Mouse (Mus musculus): ENCODE results near the gene Cnot10.

Cnot10 gene

GRCm38 (mm10) chr9:114584183-114585016 is 55.6 kb downstream of the Cnot10 start:
- no peak for ATAC-seq (ENCODE audit: insufficient number of reproducible peaks, low FRiP score, low TSS enrichment)

DNA sequence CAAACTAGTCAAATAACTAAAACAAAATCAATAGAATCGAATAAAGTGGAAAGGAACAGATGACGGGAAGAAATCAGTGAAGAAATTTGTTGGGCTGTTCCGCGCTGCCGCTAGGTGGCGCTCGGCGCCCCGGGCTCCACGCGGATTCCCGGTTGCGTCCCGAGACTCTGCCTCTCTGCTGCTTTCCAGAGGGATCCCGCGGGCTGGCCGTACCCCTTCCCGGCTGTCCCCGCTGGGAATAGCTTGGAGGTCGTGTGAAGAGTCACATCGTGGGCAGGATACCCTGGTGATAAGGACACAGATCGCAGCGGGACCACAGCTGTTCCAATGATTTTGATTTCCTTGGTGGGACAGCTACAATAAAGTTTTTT is 56.2 kb downstream of the Cnot10 start:
- peak; percentile 68; the same call in 1 of the 2 replicates for ATAC-seq (ENCODE audit: insufficient number of reproducible peaks, low FRiP score, low TSS enrichment)

DNA sequence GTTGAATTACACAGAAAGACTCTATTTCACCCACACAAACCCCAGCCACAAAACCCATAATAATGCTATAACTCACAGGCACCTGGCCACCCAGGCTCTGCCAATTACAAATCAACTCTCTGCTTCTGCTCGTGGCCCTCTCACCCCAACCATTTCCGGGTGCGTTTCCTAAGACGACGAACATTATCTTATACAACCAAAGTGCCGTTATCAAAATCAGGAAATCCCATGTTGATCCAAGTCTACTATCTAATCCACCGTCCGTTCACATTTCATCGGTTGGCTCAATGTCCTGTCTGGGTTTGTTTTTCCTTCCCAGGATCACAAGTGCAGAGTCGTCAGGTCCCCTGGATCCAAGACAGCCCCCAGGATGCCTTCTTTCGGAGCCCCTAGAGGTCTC is 61.3 kb downstream of the Cnot10 start:
- ATAC-seq (ENCODE audit: insufficient number of reproducible peaks, low FRiP score, low TSS enrichment): no peak

- no peak for ATAC-seq (ENCODE audit: insufficient number of reproducible peaks, low FRiP score, low TSS enrichment)
Observed at GRCm38 (mm10) chr9:114576001-114576400, 64.0 kb downstream of the Cnot10 start.

DNA sequence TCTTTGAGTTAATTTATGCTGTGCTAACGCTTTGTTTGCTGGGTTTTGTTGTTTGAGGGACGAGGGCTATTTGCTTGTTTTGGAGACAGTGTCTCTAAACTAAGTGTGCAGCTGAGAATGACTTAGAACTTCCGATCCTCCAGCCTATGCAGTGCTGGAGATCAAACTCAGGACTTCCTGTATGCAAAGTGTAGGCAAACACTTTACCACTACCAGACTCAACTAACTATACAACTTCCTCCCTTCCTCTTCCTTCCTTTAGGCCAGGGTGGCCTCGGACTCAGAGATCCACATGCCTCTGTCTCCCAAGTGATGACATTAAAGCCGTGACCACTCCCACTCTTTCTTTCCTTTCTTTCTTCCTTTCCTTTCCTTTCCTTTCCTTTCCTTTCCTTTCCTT is 66.5 kb downstream of the Cnot10 start:
- ATAC-seq (ENCODE audit: insufficient number of reproducible peaks, low FRiP score, low TSS enrichment): no peak

- no peak for ATAC-seq (ENCODE audit: insufficient number of reproducible peaks, low FRiP score, low TSS enrichment)
Observed at GRCm38 (mm10) chr9:114568682-114569474, 71.1 kb downstream of the Cnot10 start.

DNA sequence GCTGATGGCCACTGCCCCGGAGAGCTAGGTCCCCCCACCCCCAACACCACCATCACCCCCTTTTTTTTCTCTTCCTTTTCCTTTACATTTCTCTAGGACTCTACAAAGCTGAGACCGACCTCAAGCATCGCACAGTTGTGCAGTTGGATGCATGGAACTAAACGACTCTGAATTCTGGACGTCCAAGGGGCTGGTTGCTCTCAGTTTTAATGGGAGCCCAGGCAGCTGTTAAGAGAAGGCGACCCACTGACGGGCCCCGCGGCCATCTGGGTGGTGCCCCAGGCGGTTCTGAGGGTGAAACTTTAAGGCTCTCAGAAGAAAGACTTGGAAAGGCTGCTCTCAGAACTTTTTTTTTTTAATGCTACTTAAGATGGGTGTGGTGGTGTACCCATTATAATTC is 75.3 kb downstream of the Cnot10 start:
- no peak for ATAC-seq (ENCODE audit: insufficient number of reproducible peaks, low FRiP score, low TSS enrichment)

DNA sequence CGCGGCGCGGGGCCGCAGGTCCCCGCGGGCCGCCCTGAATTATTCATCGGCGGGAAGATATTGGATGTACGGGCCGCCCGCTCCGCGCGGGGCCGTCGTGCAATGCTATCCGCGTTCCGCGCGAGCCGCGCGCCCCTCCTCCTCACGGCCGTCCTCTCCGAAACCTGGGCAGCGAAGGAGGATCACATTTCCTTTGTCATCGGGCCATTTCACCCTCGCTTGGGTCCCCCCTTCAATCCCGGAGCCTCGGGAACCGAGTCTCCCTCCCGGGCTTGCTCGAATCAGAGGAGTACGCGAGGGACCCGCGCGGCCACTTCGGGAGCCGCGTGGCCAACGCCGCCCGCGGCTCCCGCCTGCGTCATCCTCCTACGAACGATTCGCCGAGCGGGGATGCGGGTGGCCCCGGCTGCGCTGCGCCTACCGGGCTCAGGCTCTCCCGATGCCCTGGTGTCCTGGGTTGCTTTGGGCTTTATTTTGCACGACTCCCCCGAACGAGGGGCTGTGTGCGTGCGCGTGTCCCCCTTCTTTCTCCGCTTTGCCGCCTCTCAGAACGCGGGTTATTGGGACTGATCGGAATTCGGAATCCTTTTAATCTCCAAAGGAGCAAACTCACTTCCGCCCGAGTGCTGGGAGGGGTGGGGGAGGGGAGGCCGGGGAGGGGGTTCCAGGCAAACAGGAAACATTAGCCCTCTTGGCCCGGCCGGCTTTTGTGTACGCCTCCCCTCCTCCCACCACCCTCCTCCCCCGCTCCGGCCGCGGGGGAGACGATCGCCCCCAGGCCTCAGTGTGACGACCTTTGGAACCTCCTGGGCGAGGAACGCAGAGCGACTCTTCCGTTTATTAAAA is 76.0 kb downstream of the Cnot10 start, which contains the start of gene Trim71:
TSS of gene Trim71 (minus strand) at position 609 of the 846 bp plus-strand sequence.
- no peak for ATAC-seq (ENCODE audit: insufficient number of reproducible peaks, low FRiP score, low TSS enrichment)

- no peak for ATAC-seq (ENCODE audit: insufficient number of reproducible peaks, low FRiP score, low TSS enrichment)
Observed at GRCm38 (mm10) chr9:114562919-114563751, 76.8 kb downstream of the Cnot10 start.

DNA sequence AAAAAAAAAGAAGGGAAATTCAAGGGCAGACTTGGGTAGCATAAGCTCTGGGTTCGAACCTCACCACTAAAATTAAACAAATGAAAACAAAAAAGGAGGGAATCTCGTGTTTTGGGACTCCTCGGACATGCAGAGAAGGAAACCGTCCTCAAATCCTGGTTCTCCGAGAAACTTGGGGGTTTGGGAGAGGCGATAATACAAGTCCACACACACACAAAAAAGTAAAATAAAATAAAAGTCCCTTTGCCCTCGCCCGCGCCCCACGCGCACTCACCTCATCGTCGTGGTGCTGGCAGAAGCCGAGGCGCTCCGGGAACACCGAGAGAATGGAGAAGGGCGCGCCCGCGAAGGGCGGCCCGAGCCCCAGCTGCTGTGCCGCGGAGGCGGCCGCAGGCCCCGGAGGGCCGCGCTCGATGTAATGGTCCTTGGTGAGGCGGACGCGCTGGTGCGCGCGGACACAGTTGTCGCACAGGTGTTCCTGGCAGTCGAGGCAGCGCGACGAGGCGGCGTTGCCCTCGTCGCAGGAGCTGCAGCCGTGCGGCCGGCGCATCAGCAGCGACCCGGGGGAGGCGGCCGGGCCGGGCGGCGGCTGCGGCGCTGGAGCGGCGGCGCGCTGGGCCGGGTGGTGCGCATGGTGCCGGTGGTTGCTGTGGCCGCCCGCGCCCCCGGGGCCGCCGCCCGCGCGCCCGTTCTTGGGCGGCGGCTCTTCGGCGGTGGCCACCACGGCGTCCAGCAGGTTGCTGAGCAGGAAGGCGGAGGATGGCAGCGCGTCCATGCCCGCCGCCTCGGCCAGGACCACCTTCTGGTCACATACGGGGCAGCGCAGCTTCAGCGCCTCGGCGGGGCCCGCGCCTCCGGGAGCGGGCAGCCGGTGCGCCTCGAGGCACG is 77.7 kb downstream of the Cnot10 start:
- ATAC-seq (ENCODE audit: insufficient number of reproducible peaks, low FRiP score, low TSS enrichment): no peak

- no peak for ATAC-seq (ENCODE audit: insufficient number of reproducible peaks, low FRiP score, low TSS enrichment)
Observed at GRCm38 (mm10) chr9:114561671-114561971, 78.4 kb downstream of the Cnot10 start.

DNA sequence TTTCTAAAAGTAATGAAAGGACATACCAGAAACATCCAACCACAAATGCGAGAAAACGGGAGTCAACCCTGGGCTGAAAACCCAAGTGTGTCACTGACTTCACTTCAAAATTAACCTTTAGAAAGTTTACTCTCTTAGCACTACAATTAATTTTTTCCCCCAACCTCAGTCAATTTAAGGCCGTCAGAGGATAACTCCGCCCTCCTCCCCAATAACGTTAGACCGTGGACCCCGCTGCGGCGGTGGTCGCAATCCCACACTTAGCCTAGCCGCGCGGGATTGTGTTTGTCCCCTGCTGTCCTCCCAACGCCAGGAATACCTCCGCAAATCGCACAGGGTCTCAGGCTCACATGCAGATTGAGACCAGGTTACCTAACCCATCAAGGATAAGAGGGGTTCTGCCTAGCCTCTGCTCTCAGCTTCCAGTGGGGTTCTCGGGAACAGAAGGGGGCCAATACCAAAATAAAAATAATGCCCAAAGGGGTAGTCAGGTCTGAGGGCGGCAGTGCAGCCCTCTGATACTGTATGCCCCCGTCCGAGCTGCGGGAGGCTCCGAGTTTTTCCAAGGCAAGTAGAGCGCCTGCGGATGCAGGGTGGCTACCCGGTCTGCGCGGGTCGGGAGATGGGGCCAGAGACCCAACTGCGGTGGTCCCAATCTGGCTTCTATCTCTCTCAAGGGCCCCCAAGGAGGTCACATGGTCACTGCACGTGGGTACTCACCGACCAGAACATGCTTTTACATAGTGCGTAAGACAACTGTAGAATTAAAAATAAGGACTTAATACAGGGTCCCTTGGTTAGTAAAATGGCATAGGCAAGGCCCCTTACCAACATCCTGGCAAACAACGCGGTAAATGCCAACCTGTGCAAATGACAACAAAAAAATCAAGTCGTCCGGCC is 79.0 kb downstream of the Cnot10 start:
- ATAC-seq (ENCODE audit: insufficient number of reproducible peaks, low FRiP score, low TSS enrichment): no peak

- ATAC-seq (ENCODE audit: insufficient number of reproducible peaks, low FRiP score, low TSS enrichment): no peak
Observed at GRCm38 (mm10) chr9:114560141-114560540, 79.8 kb downstream of the Cnot10 start.

DNA sequence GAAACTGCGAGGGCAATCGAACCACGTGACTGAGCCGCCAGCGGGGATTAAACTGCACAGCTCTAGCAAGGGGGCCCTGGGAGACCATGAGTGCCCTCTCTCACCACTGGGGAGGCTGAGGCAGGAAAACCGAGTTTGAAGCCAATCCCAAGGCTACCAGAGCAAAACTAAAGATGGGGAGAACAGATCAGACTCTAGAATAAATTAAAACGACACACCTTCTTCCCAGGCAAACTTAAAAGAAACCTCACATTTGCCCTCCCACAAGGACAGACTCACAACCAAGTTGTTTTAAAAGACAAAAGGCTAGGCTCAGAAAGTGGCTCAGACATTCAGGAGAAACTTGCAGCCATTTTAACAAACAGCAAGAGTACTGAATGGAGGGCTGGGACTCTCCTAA is 82.9 kb downstream of the Cnot10 start:
- no peak for ATAC-seq (ENCODE audit: insufficient number of reproducible peaks, low FRiP score, low TSS enrichment)

- no peak for ATAC-seq (ENCODE audit: insufficient number of reproducible peaks, low FRiP score, low TSS enrichment)
Observed at GRCm38 (mm10) chr9:114556276-114556855, 83.6 kb downstream of the Cnot10 start.

DNA sequence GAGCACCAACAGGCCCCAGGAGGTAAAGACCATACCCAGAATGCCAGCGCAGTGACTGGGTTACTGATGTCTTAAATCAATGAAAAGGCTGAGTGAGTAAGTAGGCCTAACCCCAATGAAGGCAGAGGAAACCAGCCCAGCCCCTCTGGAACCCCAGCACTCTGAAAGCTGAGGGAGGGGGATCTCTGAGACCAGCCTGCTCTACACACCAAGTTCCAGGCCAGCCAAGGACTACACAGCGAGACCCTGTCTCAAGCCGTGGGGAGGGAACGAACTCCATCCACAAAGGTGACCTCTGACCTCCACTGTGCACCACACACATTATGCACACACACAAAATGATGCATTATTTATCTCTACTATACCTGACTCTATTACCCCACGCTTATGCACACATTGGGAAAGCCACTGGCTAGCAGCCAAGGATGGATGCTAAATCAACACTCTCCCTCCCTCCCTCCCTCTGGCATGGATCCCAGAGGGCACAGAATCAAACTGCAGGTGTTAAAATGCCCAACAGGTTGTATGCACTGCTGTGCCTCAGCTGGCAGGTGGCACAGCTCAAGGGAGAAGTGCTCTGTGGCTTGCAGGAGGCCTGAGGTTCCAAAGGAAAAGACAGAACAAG is 85.5 kb downstream of the Cnot10 start:
- no peak for ATAC-seq (ENCODE audit: insufficient number of reproducible peaks, low FRiP score, low TSS enrichment)

GRCm38 (mm10) chr9:114553828-114554227 is 86.2 kb downstream of the Cnot10 start:
- ATAC-seq (ENCODE audit: insufficient number of reproducible peaks, low FRiP score, low TSS enrichment): no peak

Data from cerebellum, adult (tissue).